Mouse (Mus musculus) gonadal fat pad, adult 2 months (tissue): ENCODE measurements around the gene Gcsh. TPM values are rescaled to one million over a fixed set of nuclear protein-coding genes. Genes with fewer than 3 reads are reported as not detected.

Experiments
- DNase-seq: peaks from one replicate; pipeline ENCODE4 v3.0.0-alpha.2; 2012; ENCODE audit warnings: low read depth
- polyA plus RNA-seq: library from polyadenylated mRNA; depleted of rRNA; stranded (reverse); fragments of >200 nt; gene quantifications from 2 replicates; pipeline ENCODE4 v1.2.3, GENCODE M21; 2012; rRNA removed

Gene Gcsh
- 72.6 and 88.8 TPM in 2 replicates for polyA plus RNA-seq

- DNase-seq = peak; percentile 84
These were observed at the start of gene Gcsh for GRCm38 (mm10) chr8:116993095-116993867. TSS of gene Gcsh (minus strand) at chr8:116993537.

DNA sequence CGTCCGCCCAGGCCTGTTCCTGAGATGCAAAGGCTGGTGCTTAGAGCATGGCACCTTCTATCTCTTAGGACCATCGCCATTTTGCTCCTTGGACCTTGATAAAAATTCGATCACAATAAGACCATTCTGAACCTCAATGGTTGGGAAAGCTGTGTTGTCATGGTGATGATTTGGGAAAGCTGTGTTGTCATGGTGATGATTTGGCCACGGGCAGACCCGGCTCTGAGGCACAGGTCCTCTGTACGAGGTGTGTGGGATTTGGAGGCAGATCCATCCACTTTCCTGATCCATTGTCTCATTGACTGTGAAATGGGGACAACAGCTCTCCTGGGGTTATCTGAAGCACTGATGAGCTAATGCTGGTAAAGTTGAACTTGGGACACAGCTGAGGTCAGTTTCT, 46.5 kb upstream of the Gcsh start:
- DNase-seq = no peak

DNA sequence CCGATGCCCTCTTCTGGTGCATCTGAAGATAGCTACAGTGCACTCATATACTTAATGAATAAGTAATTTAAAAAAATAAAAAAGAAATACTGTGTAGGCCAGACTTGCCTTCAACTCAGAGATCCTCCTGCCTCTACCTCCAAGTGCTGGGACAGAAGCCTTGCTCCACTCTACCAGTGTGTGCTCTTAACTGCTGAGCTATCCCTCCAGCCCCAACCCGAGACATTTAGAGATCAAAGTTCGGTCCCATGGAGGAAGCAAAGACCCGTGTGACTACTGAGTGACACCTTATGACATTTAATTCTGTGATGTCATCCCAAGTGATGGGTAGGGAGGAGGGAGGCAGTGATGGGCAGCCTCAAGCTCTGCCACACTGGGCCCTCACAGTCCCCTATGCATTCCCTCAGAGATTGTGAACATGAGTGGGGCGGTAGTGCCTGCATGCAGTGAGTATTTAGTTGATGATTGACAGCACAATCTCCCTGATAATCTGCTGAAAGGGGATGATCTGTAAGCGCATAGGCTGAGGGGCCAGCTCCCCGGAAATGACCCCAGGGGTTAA, 44.1 kb upstream of the Gcsh start:
- no peak for DNase-seq

- no peak for DNase-seq
These were observed 40.1 kb upstream of the Gcsh start for GRCm38 (mm10) chr8:117033393-117033792.

DNA sequence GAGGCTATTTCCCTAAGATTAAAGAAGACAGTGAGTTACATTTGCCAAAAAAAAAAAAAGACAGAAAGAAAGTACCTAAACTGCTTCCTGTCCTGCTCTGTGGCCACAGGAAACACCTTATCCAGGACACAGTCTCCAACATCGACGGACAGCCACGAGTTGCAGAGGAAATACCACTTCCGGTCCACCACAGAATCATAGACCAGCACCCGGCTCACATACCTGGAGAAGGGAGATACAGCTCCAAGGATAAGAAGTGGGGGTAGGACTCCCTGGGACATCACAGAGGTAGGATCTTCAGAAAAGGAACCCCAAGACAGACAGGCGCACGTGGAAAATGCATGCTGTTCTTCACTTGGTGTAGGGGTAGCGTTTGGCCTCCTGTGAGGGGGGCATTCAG, 39.3 kb upstream of the Gcsh start:
- DNase-seq = no peak

GRCm38 (mm10) chr8:117031476-117031875, 38.1 kb upstream of the Gcsh start:
- no peak for DNase-seq

DNA sequence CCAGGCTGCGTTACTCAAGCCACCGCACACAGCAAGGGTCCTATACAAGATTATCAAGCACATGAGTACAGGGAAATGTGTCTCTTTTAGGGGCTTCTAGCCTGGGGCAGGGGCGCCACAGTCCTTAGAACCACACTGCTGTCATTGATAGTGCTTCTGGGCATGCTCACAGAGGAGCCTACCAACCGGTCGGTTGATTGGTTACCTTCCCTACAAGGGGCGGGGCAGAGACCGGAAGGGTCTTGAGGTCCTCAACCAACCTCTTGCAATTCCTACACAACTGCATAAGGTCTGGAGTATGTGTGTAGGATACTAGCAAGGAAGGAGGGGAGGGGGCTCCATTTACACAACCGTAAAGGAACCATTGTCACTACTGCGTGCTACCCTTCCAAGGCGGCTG, 35.3 kb upstream of the Gcsh start:
- no peak for DNase-seq

DNA sequence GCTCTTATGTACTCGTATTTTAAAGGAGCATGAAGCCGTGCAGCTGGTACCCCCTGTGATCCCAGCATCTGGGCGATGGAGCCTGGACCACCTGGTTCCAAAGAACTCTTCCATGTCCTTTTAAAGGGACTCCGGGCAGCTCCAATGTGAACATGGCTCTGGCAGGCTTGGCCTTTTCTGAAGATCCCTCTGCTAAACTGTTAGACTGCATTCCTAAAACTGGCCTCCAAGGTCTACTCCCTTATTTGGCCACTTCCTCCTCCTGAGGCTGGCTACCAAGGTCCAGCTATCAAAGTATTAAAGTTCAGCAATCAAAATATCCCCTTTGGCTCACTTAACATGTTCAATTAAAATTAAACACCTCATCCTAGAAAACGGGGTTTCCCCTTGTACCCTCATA, 34.3 kb upstream of the Gcsh start:
- no peak for DNase-seq

DNA sequence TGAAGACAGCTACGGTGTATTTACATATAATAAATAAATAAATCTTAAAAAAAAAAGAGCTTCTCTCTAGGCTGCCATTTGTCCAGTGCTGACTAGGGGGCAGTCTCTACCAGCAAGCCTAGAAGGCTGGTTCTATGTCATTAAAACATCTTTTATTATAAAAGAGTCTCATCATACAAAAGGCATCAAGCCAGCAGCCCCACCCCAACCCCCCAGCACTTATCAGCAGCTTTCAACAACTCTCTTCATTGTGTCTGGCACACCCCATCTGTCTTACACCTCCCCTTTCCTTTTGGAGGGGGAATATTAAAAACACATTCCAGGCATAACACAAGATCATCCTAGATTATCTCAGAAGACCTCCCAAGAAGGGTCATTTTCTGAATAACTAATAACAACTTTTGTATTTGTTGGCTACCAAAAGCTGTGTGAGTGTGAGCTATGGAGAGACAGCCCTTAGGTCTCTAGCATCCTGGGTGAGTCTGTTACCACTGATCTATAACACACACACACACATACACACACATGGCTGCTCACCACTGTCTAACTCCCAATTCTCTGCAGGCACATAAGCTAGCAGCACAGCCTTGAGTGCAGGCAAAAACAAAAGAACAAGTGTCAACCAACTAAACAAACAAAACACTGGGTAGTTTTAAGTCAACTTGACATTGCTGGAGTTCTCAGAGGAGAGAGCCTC, 29.1 kb upstream of the Gcsh start:
- DNase-seq = no peak

GRCm38 (mm10) chr8:117019323-117020275, 26.3 kb upstream of the Gcsh start:
- DNase-seq = no peak

GRCm38 (mm10) chr8:117017896-117018295, 24.6 kb upstream of the Gcsh start:
- no peak for DNase-seq

DNA sequence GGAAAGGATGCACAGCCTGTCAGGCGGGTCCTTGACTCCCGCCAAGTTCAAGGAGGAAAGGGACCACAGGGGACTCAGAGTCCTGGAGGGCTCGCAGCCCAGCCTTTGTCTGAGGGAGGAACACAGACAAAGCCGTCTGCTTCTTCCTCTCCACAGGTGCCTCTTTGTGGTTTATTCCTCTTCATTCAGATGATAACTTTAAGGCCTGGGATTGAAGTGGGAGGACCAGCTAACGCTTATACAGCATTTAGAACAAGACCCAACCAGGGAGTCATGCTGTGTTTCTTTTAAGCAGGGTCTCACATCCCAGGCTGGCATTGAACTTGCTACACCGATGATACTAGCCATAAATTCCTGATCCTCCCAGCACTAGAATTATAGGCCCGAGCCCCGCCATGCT, 23.7 kb upstream of the Gcsh start:
- DNase-seq = no peak

GRCm38 (mm10) chr8:117015670-117016069, 22.3 kb upstream of the Gcsh start:
- DNase-seq = no peak

DNA sequence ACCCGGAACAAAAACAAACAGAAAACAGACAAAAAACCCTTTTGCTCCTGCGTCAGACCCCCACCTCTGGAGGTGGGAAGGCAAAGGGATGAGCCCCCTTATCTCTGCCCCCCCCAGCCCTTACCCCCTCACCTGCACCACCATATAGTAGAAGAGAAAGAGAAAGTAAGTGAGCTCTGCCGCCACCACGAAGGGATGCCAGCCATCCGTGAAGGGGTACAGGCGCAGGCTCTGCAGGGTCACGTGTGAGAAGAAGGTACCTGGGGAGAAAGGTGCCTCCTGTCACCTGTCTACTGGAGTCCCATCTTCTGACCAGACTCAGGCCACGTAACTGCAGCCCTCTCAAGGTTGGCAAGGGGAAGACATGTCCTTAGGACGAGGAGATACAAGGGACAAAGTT, 18.0 kb upstream of the Gcsh start:
- no peak for DNase-seq

GRCm38 (mm10) chr8:116994016-116994716, 829 bp upstream of the Gcsh start:
- no peak for DNase-seq

DNA sequence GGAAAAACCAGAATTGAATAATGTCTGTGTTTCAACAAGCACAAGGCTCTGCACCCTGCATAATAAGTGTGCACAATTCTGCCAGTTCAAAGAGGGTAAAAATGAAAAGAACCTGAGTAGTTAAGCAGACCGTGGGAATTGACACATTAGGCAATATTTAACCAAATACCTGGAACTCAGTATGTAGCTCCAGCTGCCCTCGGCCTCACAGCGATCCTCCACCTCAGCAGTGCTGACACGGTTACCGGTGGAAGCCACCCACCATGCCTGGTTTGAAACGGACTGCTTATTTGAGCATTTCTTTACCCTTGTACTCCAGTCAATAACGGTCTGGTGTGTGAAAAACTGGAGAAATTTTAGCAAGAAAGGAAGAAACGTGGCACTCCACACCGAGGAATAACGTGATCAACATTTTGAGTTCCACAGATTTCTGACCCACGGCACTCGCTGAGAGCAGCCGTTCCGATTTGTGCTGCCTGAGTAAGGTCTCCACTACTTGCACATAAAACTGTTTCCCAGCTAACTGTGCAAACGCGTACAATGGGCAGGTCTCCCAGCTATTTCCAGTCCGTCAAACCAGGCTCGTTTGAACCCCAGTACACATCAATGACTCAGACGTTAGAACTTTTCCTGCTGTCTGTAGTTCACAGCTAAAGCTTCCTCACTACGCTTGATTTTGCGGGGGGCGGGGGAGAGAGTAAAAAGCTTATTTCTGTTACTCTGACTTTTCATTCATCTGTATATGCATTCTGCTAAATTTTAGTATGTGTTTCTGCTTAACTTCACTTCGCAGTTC, 963 bp downstream of the Gcsh start:
- DNase-seq = no peak

DNA sequence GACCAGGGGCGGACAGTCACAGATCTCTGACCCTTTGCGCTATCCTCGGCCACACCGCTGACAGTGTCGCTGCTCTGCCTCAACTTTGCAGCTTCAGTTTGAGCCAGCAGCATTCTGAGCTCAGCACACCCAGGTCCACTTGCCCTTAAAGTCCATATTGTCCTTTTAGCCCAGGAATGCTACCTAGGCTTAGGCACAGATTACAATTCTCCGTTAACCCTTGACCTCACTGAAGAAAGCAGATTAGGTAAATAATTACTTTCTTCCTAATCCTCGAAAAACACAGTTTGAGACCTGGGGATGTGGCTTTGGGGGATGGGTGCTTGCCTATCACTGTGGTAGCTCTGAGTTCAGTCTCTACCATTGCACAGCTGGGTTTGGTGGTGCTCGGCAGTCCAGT, 2.1 kb downstream of the Gcsh start:
- no peak for DNase-seq

GRCm38 (mm10) chr8:116989842-116990241, 3.5 kb downstream of the Gcsh start:
- no peak for DNase-seq

- DNase-seq = no peak
These were observed 13.2 kb downstream of the Gcsh start for GRCm38 (mm10) chr8:116980117-116980516.

- DNase-seq = peak; percentile 78
These were observed 14.6 kb downstream of the Gcsh start, which contains the start of gene 1700030J22Rik for GRCm38 (mm10) chr8:116978631-116979256. TSS of gene 1700030J22Rik (minus strand) at chr8:116978959.
